Mouse (Mus musculus) retina, adult 2 months (tissue): ENCODE measurements around the gene Mpp2.

Experiments used
- DNase-seq: peaks from one replicate; pipeline ENCODE4 v3.0.0-alpha.2; 2012; ENCODE audit warnings: low read depth, low spot score

Mpp2 gene

DNA sequence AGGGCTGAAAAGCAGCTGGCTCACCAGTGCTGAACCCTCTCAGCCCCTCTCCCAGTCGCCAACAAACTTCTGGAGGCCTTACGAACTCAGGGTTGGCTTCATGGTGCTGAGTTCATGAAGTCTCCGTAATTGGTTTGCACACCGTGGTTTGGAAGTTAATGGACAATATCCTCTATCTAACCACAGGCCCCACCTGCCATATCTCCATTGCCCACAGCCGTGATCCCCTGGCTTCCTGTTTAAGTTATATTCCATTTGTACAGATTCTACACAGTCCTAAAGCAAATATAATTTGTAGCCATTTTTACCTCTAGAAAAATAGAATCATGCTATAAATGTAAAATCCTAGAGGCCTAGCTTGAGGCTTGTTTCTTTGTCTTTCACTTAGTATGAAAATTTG is 15.6 kb downstream of the Mpp2 start:
- no peak for DNase-seq

DNA sequence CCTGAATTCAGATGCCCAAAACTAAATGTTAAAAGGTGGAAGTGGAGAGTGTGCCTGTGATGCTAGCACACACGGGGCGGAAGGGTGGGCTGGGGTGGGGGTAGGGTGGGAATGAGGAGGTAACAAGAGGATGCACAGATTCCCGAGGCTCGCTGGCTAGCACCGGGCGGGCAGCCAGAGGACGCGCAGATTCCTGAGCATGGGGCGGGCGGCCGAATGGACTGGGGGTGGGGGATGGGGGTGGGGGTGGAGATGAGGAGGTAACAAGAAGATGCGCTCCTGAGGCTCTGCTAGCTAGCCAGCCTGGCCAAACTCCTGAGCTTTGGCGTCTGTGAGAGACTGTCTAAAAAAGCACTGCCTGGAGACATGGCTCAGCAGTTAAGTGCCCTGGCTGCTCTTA is 17.9 kb downstream of the Mpp2 start:
- no peak for DNase-seq

DNA sequence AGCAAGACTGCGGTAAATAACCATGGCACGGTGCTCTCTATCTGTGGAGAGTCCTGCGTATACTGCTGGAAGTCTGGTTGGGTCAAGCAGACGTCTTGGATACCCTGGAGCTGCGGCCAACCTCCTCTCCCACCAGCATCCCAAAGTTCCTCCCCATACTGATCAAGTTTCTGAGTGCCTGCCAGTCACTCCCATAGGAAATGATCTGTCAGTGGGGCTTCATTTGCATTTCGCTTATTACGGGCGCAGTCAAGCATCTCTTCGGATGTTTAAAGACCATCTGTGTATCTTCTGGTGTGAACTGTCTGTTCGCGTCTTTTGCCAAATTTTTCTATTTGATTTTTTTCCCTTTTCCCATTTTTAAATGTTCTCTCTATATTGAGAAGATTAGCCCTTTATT is 18.7 kb downstream of the Mpp2 start:
- DNase-seq = no peak

DNA sequence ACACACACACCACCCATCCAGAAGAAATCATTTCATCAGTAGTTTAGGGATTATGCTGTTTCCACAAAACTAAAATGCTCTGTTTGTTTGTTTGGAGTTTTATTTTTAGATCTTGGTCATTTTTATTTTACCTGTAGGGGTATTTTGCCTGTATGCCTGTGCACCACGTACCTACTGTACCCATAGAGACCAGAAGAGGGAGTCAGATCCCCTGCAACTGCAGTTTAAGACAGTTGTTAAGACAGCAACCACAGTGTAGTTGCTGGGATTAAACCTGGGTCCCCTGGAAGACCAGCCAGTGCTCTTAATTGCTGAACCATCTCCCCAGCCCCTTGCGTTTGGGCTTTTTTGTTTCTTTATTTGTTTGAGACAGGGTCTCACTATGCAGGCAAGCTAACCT is 19.3 kb downstream of the Mpp2 start:
- no peak for DNase-seq

DNA sequence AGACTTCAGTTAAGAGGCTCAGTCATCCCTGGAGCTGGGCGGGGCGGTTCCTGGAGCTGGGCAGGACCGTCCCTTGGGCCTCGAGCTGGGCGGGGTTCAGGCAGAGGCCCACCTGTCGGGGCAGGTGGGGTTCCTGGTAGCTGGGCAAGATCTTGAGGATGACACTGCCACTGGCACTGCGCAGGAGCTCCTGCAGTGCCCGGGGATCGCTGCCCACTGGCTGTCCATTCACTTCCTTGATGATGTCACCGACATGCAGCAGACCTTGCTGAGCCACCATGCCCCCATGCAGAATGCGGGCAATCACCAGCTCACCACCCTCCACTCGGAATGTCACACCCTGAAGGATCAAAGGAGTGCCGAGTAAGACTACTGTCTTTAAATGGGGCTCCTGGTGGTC is 25.2 kb downstream of the Mpp2 start:
- no peak for DNase-seq

DNA sequence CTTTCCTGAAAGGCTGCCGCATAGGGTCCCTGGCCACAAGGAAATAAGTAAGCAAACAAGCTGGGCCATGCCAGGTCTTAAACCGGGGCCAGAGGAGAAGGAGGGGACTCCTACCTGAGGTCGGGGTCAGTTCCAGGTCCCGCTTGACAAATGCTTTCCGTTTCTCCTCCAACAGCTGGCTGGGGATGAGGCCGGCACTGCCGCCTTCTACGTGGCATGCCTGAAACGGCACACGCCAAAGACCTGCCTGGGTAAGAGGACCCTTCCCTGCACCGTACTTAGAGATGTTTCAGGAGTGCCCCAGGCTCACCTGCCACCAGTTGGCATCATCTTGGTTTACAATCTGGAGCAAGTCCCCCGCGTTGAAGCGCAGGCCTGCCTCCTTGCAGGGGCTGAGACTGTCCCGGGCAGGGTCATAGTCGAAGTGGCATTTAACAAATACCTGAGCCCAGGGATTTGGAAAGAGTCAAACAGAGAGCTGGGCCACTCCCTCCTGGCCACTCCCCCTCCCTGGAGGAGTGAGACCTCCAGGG is 26.3 kb downstream of the Mpp2 start:
- DNase-seq = no peak

DNA sequence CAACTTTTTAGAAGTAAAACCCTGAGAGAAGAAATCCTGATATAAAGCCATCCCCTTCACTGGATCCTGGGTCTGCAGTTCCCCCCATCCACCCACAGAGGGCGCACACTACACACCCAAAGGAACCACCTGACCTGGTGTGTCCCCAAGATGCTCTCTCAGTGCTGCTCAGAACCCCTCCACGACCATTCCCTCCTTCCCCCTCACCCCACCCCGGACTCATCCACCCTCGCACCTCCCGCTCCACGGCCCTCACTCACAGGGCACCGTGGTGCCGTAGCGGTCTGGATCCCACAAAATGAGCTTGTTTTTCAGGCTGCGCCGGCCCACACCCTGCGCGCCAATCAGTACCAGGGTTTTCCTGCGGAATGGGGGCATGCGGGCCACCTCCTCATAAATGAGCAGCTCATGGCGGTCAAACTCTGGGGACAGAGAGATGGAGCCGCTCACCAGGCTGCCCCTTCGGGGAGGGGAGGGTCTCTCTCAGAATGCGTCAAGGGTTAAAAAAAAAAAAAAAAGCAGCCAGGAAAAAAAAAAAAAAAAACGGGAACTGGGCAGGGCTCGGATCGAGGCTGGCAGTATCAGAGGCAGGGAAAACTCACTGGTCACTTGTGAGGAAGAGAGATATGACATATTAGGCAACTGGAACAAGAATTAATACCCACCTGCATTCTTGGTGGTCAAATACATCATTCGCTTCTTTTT is 26.9 kb downstream of the Mpp2 start:
- DNase-seq = peak; percentile 50

DNA sequence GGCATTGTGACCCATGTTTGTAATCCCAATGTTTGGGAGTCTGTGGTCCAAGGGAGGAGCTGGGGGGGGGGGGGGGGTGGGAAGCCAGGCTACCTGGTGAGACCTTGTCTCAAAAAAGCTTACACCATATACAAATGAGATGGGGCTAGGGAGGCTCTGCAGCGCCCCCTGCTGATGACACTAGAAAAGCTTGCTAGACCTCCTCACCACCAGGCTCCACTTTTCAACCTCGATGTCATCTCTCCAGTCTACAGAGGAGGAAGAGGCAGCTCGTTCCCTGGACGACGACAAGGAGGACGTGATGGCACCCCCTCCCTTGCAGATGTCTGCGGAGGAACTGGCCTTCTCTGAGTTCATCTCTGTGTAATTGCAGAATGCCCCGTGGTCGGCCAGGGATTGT is 34.5 kb downstream of the Mpp2 start:
- DNase-seq = no peak

DNA sequence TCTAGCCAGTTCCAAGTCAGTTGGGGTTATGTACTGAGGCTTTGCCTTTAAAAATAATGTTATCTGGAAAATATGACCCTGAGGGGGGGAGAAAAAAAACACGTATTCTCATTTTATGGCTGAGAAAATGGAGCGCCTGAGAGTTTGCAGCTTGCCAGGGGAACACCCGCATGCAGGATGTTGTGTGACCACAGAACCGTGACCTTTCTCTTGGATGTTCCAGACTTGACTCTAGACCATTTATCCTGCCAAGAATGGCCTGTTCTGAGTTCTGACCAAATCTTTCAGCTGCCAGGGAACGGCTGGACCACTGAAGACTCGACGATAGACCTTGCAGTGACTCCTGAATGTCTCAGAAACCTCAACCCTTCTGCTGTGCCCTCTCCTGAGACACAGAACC is 35.1 kb downstream of the Mpp2 start:
- no peak for DNase-seq

DNA sequence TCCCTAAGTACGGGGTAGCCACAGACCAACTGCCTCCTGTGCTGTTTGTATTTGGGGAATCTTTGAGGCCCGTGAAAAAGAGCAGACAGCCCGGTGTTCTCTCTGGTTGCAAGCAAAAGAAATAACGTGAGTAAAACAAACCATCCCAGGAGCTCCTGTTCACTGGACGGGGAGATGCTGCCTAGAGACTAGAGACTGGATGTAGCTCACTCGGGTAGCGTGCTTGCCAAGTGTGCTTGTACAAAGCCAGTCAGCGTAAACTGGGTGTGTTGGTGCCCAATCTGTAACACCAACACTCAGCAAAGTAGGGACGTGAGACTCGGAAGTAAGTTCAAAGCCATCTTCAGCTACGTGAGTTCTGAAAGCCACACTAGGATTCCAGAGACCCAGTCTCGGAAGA is 35.6 kb downstream of the Mpp2 start:
- DNase-seq = no peak

DNA sequence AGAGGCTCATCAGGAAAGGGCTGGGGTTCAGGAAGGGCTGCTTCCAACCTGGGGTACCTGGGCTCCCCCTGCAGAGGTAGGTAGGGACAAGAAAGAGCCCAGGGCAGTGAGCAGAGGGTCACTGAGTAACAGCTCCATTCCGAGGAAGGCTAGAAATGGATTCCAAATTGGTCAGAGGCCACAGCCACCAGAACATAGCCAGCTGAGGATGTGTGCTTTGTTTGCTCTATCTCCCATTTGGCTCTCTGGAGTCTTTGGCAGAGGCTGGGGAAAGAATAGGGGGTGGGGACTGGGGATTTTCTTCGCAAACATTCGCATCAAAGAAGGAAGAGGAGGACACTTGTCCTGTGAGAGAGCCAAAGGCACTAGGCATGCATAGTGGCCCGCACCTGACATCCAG is 36.4 kb downstream of the Mpp2 start:
- no peak for DNase-seq

DNA sequence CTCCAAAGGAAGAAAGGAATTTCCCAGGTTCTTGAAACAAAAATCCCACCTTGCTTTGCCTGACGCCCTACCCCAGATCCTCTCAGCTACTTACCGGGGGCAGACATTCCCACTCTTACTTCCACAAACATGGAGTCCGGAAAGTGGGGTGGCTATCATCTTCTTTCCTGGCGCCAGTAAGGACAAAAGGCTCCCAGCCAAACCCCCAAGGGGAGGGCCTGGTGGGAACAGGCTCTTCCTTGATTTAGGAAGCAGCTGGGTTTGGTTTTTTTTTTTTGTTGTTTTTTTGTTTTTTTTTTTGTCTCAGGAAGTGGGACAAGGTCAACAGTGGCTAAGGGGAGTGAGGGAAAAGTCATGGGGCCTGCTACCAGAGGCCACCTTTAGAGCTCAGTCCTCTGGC is 36.8 kb downstream of the Mpp2 start:
- DNase-seq = no peak

DNA sequence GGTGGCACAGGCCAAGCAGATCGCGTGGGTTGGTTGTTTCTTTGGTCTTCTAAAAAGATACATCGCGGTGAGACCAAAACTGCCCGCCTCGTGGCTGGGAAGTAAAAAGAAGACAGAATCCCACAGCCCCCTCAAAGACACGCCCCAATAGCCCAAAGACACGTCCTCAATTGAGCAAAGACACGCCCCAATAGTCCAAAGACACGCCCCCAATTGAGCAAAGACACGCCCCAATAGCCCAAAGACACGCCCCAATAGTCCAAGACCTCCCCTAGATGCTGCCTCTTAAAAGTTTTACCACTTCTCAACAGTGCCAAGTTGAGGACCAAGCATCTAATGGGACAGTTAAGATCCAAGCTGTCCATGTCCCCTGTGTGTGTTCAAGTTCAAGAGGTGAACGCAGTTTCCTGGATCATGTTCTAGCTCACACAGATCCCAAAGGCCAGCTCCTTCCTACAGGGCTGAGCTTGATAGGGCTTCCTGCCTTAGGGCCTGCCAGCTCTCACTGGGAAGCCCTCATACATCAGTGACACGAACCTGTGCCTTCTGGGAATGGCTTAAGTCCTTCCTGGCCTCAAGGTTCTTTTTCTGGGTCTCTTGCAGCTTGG is 38.3 kb downstream of the Mpp2 start:
- no peak for DNase-seq

DNA sequence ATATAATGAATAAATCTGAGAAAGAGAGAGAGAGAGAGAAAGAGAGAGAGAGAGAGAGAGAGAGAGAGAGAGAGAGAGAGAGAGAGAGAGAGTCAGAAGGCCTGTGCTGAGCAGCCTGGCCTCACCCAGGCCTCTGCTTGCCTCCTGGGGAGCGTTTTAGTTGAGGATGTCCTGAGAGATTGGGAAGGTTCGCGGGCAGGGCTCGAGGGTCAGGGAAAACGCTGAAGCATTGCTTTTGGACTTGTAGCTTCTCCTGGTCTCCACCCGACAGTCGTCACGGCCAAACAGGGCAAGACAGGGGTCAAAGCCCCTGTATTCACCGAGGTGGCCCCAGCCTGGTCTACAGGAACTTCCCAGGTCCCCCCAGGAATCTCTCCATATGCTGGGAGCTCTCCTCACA is 41.7 kb downstream of the Mpp2 start:
- no peak for DNase-seq

DNA sequence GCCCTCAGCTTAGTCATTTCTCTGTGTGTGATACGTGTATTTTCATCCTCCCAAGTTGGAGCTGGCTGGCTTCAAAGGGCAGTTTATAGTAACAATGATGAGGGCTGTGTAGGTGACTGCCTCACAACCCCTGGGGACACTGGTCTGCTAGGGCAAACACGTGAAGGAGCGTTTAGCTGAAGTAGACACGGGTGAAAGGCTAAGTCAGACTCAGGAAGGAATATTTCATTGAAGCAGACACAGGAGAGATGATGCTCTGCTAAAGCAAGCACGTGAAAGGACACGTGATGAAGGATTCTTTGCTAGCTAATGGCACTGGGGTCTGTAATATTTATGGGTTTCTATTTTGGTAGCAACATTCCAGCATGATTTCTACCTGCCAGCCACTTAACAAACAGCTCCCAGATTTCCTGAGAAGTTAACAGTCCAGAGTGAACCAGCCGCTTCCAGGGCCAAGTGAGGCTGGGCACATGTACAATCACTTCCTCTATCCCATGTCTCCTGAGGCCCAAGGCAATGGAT is 43.6 kb downstream of the Mpp2 start:
- DNase-seq = no peak

DNA sequence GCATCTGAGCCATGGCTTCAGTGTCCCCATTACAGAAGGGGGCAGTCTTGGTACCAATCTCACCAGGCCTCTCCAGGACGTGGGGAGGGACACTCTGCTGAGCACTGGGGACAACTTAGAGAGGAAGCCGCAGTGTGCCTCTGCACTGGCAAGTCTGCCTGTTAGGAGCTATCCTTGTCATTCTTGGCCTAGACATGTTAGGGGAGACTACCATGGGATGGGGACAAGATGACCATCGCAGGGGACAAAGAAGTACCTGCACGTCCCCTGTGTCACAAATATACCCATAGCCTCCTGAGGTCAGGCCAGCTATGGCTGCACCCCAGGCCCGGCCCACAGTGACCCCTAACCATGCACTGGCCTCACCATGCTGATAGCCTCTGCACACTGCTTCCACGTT is 44.9 kb downstream of the Mpp2 start:
- DNase-seq = no peak

DNA sequence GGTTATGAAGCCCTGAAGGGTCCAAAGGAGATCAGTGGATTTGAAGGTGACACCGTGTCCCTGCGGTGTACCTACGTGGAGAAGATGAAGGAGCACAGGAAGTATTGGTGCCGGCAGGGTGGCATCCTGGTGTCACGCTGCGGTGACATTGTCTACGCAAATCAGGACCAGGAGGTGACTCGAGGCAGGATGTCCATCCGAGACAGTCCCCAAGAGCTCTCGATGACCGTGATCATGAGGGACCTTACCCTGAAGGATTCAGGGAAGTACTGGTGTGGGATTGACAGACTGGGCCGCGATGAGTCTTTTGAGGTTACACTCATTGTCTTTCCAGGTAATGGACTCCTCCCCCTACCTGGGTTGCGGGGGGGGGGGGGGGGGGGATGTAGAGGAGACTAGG is 45.3 kb downstream of the Mpp2 start:
- DNase-seq = no peak

DNA sequence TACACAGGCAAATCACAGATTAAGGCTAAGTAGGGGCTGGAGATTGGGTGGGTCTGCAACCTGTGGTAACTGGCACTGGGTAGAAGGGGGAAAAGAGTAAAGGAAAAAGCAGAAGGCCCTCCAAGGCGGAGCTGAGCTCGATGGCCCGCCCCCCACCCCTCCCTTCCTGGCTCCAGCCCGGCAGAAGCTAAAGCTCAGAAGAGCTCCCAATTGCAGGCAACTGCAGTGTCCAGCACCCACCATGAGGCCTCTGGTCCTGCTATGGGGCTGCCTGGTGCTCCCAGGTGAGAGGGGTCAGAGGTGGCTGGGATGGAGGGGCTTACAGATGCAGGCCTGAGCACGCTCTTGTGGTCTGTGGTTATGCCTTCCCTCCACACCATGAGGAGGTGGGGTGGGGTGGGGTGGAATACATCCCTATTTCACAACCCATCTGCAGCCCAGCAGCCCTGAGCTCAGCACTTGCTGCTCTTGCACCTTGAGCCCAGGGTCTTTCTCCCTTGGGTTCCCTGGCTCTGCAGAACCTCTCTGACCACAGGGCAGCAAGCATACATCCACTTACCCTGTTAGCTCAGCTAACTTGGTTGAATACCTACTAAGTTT is 46.9 kb downstream of the Mpp2 start, which contains the start of gene Cd300lg:
Cd300lg (plus strand) TSS at position 160 of the 600 bp plus-strand sequence.
- DNase-seq = no peak

DNA sequence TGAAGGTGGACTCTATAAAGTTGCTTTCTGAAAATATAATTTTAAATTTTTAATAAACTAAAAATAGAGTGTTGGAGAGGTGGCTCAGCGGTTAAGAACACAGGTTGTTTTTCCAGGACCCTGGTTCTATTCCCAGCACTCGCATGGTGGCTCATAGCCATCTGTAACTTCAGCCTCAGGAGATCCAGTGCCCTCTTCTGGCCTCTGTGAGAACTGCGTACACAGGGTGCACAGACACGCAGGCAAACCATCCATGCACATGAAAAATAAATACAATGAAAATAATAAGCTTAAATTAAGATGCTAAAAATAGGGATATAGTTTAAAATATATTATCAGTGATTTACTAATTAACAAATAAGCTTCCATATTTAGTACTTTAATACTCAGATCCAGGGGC is 47.7 kb downstream of the Mpp2 start:
- DNase-seq = no peak

DNA sequence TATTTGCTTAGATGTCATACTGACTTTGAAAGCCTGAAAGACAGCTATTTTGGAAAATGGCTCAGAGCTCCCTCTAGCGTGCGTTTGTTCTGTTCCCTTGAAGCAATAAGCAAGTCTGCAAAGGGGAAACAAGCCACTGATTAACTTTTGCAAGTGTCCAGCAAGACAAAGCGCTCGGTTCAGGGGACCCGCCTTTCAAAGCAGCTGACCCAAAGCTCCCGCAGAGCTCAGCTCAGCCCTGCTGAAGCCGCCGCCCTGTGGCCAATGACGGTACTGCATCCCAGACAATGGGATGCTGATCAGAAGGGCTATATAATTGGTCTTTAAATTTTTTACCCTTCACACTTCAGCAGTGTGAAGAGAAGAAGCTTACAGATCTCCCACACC is 48.2 kb downstream of the Mpp2 start:
- DNase-seq = peak; percentile 41

DNA sequence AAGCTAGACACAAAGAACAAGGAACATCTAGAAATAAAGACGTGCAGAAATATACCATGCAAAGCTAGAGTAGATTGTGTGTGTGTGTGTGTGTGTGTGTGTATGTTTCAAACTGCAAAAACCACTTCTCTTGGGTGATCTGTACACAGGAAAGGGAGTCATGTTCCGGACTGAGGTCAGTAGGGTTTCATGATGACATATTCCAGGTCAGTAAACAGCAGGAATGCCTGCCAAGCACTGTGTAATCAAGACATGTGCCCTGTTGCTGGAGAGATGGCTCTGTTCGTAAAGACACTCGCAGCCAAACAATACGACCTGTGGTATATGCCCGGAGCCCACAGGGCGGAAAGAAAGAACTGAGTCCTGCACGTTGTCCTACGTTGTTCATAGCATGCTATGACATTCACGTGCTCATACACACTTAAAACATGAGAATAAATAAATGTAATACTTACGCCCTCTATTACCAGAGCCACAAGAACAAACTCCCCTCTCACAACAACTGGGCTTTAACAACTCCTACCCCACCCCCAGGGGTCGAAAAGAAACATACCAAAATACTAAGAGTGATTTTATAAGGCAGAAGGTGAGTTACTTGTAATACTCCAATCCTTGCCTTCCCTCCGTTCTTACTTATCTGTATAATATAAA is 48.7 kb downstream of the Mpp2 start:
- DNase-seq = no peak

DNA sequence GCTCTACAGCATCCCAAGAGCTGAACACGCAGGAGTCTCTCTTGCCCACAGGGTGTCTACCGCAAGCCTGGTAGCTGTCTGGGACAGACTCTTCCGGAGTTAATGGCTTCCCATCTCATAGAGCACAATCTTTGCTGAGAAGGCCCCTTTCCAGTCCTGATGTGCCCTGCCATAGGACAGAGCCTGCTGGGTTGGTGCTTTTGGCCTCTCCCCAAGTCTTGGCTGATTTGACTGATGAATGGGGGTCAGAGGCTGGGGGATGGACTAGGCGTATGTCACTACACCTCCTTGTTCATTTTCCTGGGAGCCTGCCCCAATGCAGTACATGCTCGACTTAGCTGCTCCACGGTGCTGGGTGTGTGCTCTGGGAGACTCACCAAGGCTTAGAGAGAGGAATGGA is 50.5 kb downstream of the Mpp2 start:
- DNase-seq = no peak
